Mouse (Mus musculus) telencephalon, adult 2 months (tissue): ENCODE data around the gene Per1.

Source experiments
- DNase-seq: peaks from one replicate; pipeline ENCODE4 v3.0.0-alpha.2; 2011; ENCODE audit warnings: low read depth, low spot score

Gene Per1

GRCm38 (mm10) chr11:69133923-69134621, 39.1 kb downstream of the Per1 start:
- peak; percentile 77 for DNase-seq

- DNase-seq = no peak
These were observed 39.6 kb downstream of the Per1 start for GRCm38 (mm10) chr11:69134622-69134968.

- no peak for DNase-seq
These were observed 40.3 kb downstream of the Per1 start for GRCm38 (mm10) chr11:69135361-69135760.

GRCm38 (mm10) chr11:69147546-69147945, 52.5 kb downstream of the Per1 start:
- no peak for DNase-seq

GRCm38 (mm10) chr11:69148451-69148960, 53.5 kb downstream of the Per1 start:
- DNase-seq = no peak

- no peak for DNase-seq
These were observed 54.7 kb downstream of the Per1 start for GRCm38 (mm10) chr11:69149728-69150127.

- DNase-seq = no peak
These were observed 55.4 kb downstream of the Per1 start for GRCm38 (mm10) chr11:69150444-69150843.

GRCm38 (mm10) chr11:69151004-69151403, 56.0 kb downstream of the Per1 start:
- DNase-seq = no peak

GRCm38 (mm10) chr11:69153831-69154230, 58.8 kb downstream of the Per1 start:
- DNase-seq = no peak

- DNase-seq = peak; percentile 64
These were observed 60.3 kb downstream of the Per1 start for GRCm38 (mm10) chr11:69155351-69155750.

- no peak for DNase-seq
These were observed 61.8 kb downstream of the Per1 start, which contains the start of gene Alox12b for GRCm38 (mm10) chr11:69156800-69157199. TSS of gene Alox12b (plus strand) at chr11:69156989.
